Mouse (Mus musculus): ENCODE results near the gene Prkce.

Gene Prkce

GRCm38 (mm10) chr17:86487450-86487849 lies 319.9 kb downstream of the Prkce start:
- no peak for DNase-seq (ENCODE audit: low spot score)

- DNase-seq (ENCODE audit: low spot score), result no peak
Observed at GRCm38 (mm10) chr17:86489827-86490226, 322.2 kb downstream of the Prkce start.

GRCm38 (mm10) chr17:86492376-86492775 lies 324.8 kb downstream of the Prkce start:
- no peak for DNase-seq (ENCODE audit: low spot score)

- no peak for DNase-seq (ENCODE audit: low spot score)
Observed at GRCm38 (mm10) chr17:86493891-86494420, 326.4 kb downstream of the Prkce start.

- no peak for DNase-seq (ENCODE audit: low spot score)
Observed at GRCm38 (mm10) chr17:86494494-86494893, 326.9 kb downstream of the Prkce start.

- no peak for DNase-seq (ENCODE audit: low spot score)
Observed at GRCm38 (mm10) chr17:86494895-86495294, 327.3 kb downstream of the Prkce start.

- peak; percentile 35 for DNase-seq (ENCODE audit: low spot score)
Observed at GRCm38 (mm10) chr17:86496123-86496771, 328.7 kb downstream of the Prkce start.

GRCm38 (mm10) chr17:86497302-86497701 lies 329.7 kb downstream of the Prkce start:
- no peak for DNase-seq (ENCODE audit: low spot score)

- DNase-seq (ENCODE audit: low spot score), result no peak
Observed at GRCm38 (mm10) chr17:86499359-86500045, 331.9 kb downstream of the Prkce start.

GRCm38 (mm10) chr17:86501393-86501792 lies 333.8 kb downstream of the Prkce start:
- DNase-seq (ENCODE audit: low spot score), result no peak

GRCm38 (mm10) chr17:86503208-86503897 lies 335.8 kb downstream of the Prkce start:
- no peak for DNase-seq (ENCODE audit: low spot score)

GRCm38 (mm10) chr17:86505183-86505631 lies 337.6 kb downstream of the Prkce start, which contains the start of gene Gm10309:
TSS of gene Gm10309 (minus strand) at chr17:86505232.
- DNase-seq (ENCODE audit: low spot score), result peak; percentile 23

GRCm38 (mm10) chr17:86506881-86507280 lies 339.3 kb downstream of the Prkce start:
- no peak for DNase-seq (ENCODE audit: low spot score)

GRCm38 (mm10) chr17:86507342-86508211 lies 340.0 kb downstream of the Prkce start:
- DNase-seq (ENCODE audit: low spot score), result no peak

- no peak for DNase-seq (ENCODE audit: low spot score)
Observed at GRCm38 (mm10) chr17:86508212-86508490, 340.6 kb downstream of the Prkce start.

GRCm38 (mm10) chr17:86509871-86510270 lies 342.3 kb downstream of the Prkce start:
- no peak for DNase-seq (ENCODE audit: low spot score)

GRCm38 (mm10) chr17:86514974-86515620 lies 347.5 kb downstream of the Prkce start:
- no peak for DNase-seq (ENCODE audit: low spot score)

- DNase-seq (ENCODE audit: low spot score), result no peak
Observed at GRCm38 (mm10) chr17:86516630-86517029, 349.0 kb downstream of the Prkce start.

GRCm38 (mm10) chr17:86518604-86519003 lies 351.0 kb downstream of the Prkce start:
- DNase-seq (ENCODE audit: low spot score), result no peak

- no peak for DNase-seq (ENCODE audit: low spot score)
Observed at GRCm38 (mm10) chr17:86521252-86521651, 353.7 kb downstream of the Prkce start.

- DNase-seq (ENCODE audit: low spot score), result no peak
Observed at GRCm38 (mm10) chr17:86522649-86523048, 355.1 kb downstream of the Prkce start.

Data from urinary bladder, postnatal 25 days (tissue).